Mouse (Mus musculus): ENCODE measurements at regions not wholly inside any gene's neighbourhood (a gene's known extent, or its start where the extent isn't known, plus 50 kb on each side); places are given as distances from the start of the nearest gene placed in this dataset.

- no peak overlapping the region for H3K4me3 ChIP-seq
- H3K9me3 ChIP-seq (replicated peaks) = no peaks in the 10 kb centered on the region
- H3K27me3 ChIP-seq (ENCODE audit: low read depth, poor library complexity, severe bottlenecking) = peaks cover 38% of the 10 kb centered on the region
- no peaks in the 10 kb centered on the region for H3K36me3 ChIP-seq
- H3K4me1 ChIP-seq = peaks cover 11% of the 10 kb centered on the region
- no peak for DNase-seq (ENCODE audit: low spot score)
- 46% methylated on average over 3 of the region's 3 CpGs for WGBS
- no peak overlapping the region for H3K27ac ChIP-seq (replicated peaks)
These were observed 68.7 kb downstream of the Atoh1 start for GRCm38 (mm10) chr6:64797600-64797999.

DNA sequence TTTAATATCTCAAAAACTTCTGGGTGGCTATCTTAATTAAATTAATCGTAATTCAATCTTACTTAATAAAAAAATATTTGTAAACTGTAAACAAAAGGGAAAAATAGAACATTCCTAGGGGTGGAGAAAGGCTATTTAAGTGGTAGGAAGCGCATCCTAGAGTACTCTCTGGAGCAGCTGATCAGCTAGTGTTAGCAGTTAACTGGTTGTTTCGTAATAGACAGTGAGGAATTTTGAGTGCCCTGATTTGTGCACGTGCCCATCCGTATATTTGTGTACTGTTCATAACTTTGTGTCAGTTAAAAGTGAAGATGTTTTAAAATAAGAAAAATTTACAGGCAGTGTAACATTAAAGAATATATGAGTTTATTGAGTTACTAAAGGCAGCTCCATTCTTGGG, 69.9 kb downstream of the Atoh1 start:
- DNase-seq (ENCODE audit: low spot score) = no peak
- peak overlapping the region; percentile 56 for H3K4me3 ChIP-seq
- WGBS = 67% methylated on average over 5 of the region's 5 CpGs
- H3K4me1 ChIP-seq = peaks cover 11% of the 10 kb centered on the region
- H3K27ac ChIP-seq (replicated peaks) = no peak overlapping the region
- H3K36me3 ChIP-seq = no peaks in the 10 kb centered on the region
- peaks cover 32% of the 10 kb centered on the region for H3K27me3 ChIP-seq (ENCODE audit: low read depth, poor library complexity, severe bottlenecking)
- no peaks in the 10 kb centered on the region for H3K9me3 ChIP-seq (replicated peaks)

DNA sequence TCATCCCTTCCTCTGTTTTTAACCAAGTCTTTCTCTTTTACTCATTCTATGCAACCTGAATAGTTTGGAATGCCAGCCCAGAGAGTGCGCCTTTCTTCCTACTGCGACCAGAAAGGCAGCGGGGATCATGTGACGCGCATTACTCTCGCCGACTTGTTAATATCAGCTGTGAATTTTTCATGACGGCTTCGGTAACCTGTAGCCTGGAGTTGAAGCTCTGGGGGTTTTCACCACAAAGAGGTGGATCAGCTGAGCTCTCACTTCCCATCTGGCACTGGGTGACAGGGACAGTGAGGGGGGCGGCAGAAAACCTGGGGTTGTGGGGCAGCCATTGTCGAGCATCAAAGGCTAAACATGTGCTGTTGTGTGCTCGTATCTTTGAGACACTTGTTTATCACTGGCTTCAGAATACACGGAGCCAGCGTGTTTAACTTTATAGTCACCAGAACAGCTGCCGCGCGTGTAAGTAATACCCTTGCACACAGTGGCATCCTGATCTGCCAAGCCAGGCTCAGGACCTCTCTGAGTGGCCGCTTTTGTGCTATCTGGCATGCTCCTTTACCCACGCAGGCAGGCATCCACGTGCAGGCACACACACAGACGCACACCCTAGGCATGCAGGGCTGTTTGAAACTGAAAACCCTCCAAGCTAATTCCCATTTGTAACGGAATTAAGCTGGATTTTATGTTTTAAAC, 70.5 kb downstream of the Atoh1 start:
- peak overlapping the region; percentile 56 for H3K4me3 ChIP-seq
- no peaks in the 10 kb centered on the region for H3K36me3 ChIP-seq
- H3K27me3 ChIP-seq (ENCODE audit: low read depth, poor library complexity, severe bottlenecking) = peaks cover 29% of the 10 kb centered on the region
- no peaks in the 10 kb centered on the region for H3K9me3 ChIP-seq (replicated peaks)
- H3K27ac ChIP-seq (replicated peaks) = peak overlapping the region; percentile 68
- WGBS = 10% methylated on average over 22 of the region's 22 CpGs
- peaks cover 11% of the 10 kb centered on the region for H3K4me1 ChIP-seq
- peak; percentile 34 for DNase-seq (ENCODE audit: low spot score)

DNA sequence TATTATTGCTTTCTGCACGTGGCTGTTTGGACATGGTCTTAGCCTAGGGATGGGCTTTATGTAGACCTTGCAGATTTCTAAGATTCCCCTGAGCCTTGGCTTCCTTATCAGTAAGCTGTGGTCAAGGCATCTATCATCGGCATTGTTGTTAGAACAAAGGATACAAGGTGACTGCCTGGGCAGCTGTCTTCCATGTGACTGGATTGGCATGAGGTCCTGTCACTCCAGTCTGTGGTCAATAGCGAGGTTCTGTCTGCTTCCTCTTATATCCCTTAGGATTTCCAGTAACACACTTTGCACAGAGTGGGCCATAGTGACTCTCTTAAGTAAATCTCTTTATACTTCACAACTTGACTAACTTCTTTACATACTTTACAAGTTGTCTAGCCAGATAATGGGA, 72.0 kb downstream of the Atoh1 start:
- DNase-seq (ENCODE audit: low spot score) = no peak
- Histone ChIP-seq H3K9me3 (replicated peaks) (no peaks in the 10 kb centered on the region), H3K4me3 (no peak overlapping the region), H3K27me3 (ENCODE audit: low read depth, poor library complexity, severe bottlenecking) (peaks cover 29% of the 10 kb centered on the region), H3K27ac (replicated peaks) (no peak overlapping the region), H3K36me3 (no peaks in the 10 kb centered on the region), H3K4me1 (peaks cover 11% of the 10 kb centered on the region)
- 59% methylated on average over 3 of the region's 3 CpGs for WGBS

GRCm38 (mm10) chr6:64815115-64815514, 86.2 kb downstream of the Atoh1 start:
- Histone ChIP-seq H3K4me1 (no peaks in the 10 kb centered on the region), H3K27ac (replicated peaks) (no peak overlapping the region), H3K4me3 (no peak overlapping the region), H3K9me3 (replicated peaks) (no peaks in the 10 kb centered on the region), H3K36me3 (no peaks in the 10 kb centered on the region), H3K27me3 (ENCODE audit: low read depth, poor library complexity, severe bottlenecking) (no peaks in the 10 kb centered on the region)
- no peak for DNase-seq (ENCODE audit: low spot score)
- 93% methylated on average over 1 of the region's 1 CpGs for WGBS

GRCm38 (mm10) chr6:64849097-64849648, 120.2 kb downstream of the Atoh1 start:
- WGBS = 57% methylated on average over 4 of the region's 4 CpGs
- Histone ChIP-seq H3K27me3 (ENCODE audit: low read depth, poor library complexity, severe bottlenecking) (no peaks in the 10 kb centered on the region), H3K4me3 (no peak overlapping the region), H3K9me3 (replicated peaks) (no peaks in the 10 kb centered on the region), H3K36me3 (no peaks in the 10 kb centered on the region), H3K27ac (replicated peaks) (no peak overlapping the region), H3K4me1 (peaks cover 5% of the 10 kb centered on the region; the same call in 1 of the 2 replicates)
- DNase-seq (ENCODE audit: low spot score) = no peak

GRCm38 (mm10) chr6:64862901-64863300, 134.0 kb downstream of the Atoh1 start:
- Histone ChIP-seq H3K27me3 (ENCODE audit: low read depth, poor library complexity, severe bottlenecking) (no peaks in the 10 kb centered on the region), H3K9me3 (replicated peaks) (no peaks in the 10 kb centered on the region), H3K27ac (replicated peaks) (no peak overlapping the region), H3K4me3 (no peak overlapping the region), H3K36me3 (no peaks in the 10 kb centered on the region), H3K4me1 (no peaks in the 10 kb centered on the region)
- 81% methylated on average over 4 of the region's 4 CpGs for WGBS
- DNase-seq (ENCODE audit: low spot score) = no peak

- WGBS = 84% methylated on average over 5 of the region's 5 CpGs
- Histone ChIP-seq H3K4me1 (no peaks in the 10 kb centered on the region), H3K36me3 (no peaks in the 10 kb centered on the region), H3K27me3 (ENCODE audit: low read depth, poor library complexity, severe bottlenecking) (no peaks in the 10 kb centered on the region), H3K9me3 (replicated peaks) (no peaks in the 10 kb centered on the region), H3K27ac (replicated peaks) (no peak overlapping the region), H3K4me3 (no peak overlapping the region)
- no peak for DNase-seq (ENCODE audit: low spot score)
These were observed 146.0 kb upstream of the Smarcad1 start for GRCm38 (mm10) chr6:64896420-64896819.

All from midbrain, embryonic 10.5 days (tissue).